ENCODE assay signal across 9 mouse cellular contexts in the genomic region with DNA sequence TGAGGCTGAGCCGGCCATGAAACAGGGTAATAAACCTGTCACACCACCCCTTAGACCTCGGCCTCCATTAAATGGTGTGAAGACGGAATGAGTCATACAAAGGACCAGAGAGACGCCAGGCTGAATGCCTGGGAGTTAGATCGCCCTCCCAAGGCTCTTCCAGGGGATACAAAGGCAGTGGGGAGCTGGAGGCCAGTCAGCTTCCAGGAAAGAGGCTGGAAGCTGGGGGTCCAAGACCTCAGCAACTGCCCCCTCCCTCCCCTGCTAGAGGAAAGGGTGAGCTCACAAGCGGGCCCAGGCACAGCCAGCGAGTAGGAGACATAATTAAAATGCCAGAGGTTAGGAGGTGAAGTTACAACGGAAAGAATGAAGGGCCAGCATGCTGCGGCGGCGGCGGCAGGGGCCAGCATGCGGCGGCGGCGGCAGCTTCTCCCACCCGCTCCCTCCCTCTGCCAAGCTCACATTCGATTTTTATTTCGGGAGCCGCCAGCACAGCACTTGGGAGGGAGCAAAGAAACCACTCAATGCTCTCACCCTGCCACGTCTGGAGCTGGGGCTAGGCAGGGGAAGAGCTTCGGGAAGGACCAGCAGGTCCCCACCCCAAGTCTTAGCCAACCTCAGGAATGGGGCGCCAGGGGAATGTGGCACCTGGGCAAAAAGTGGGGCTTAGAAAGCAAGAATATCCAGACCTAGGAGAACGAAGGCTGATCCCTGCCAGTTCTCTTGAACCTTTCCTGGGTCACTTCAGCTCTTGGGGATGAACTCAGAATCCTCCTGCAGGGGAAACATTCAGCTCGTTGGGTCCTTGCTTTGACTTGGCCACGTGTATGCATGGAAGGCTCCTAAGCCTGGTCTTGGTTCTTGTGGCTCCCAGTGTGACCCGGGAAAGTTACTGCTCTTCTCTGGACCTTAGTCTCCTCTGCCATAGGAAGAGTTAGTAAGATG. TPM values are rescaled to one million over a fixed set of nuclear protein-coding genes. Genes with fewer than 3 reads are reported as not detected.
DNase-seq lines count a peak whose midpoint lies in the region; ATAC-seq lines count a peak whose summit lies in the region.
"Had no signal": no experiment of that assay in that cellular context is flagged by ENCODE, and none has a peak within 500 bp of the region (broad histone marks: within the 10 kb centered on the region; RNA-seq: fewer than 3 reads in every experiment).

No protein-coding gene starts in this region.

- H3K4me1 ChIP-seq in liver, embryonic 12.5 days: peaks cover 6% of the 10 kb centered on the region; the same call in 1 of the 2 replicates
- H3K4me1 ChIP-seq in embryonic facial prominence, embryonic 12.5 days: peaks cover 52% of the 10 kb centered on the region
- H3K4me1 ChIP-seq in hindbrain, embryonic 12.5 days: peaks cover 32% of the 10 kb centered on the region

- H3K9me3 ChIP-seq in liver, embryonic 12.5 days (replicated peaks): no peaks in the 10 kb centered on the region
- no peaks in the 10 kb centered on the region for H3K9me3 ChIP-seq in embryonic facial prominence, embryonic 12.5 days
- H3K9me3 ChIP-seq in hindbrain, embryonic 12.5 days (replicated peaks): no peaks in the 10 kb centered on the region

- H3K36me3 ChIP-seq in liver, embryonic 12.5 days: no peaks in the 10 kb centered on the region
- no peaks in the 10 kb centered on the region for H3K36me3 ChIP-seq in embryonic facial prominence, embryonic 12.5 days
- no peaks in the 10 kb centered on the region for H3K36me3 ChIP-seq in hindbrain, embryonic 12.5 days

- 6% methylated on average over 27 of the region's 27 CpGs for WGBS in liver, embryonic 12.5 days (ENCODE audit: insufficient replicate concordance)
- 2% methylated on average over 27 of the region's 27 CpGs for WGBS in embryonic facial prominence, embryonic 12.5 days
- WGBS in hindbrain, embryonic 12.5 days: 3% methylated on average over 27 of the region's 27 CpGs

- DNase-seq in liver: no peak
- DNase-seq in neural tube, embryonic 10.5 days (ENCODE audit: extremely low spot score, low spot score): peak; percentile 78
- DNase-seq in frontal cortex, postnatal 36 days (ENCODE audit: low spot score in 2 of 2): no peak
- no peak for DNase-seq in cerebellum, postnatal 4 days (ENCODE audit: low spot score in 2 of 2)

- no peak overlapping the region for H3K9ac ChIP-seq in liver, embryonic 12.5 days
- H3K9ac ChIP-seq in embryonic facial prominence, embryonic 12.5 days: peak overlapping the region; percentile 43; the same call in 1 of the 2 replicates
- H3K9ac ChIP-seq in hindbrain, embryonic 12.5 days: no peak overlapping the region

- no peak overlapping the region for H3K4me3 ChIP-seq in liver, embryonic 12.5 days
- peak overlapping the region; percentile 9; the same call in 1 of the 2 replicates for H3K4me3 ChIP-seq in embryonic facial prominence, embryonic 12.5 days
- peak overlapping the region; percentile 23 for H3K4me3 ChIP-seq in hindbrain, embryonic 12.5 days

- H3K27ac ChIP-seq in liver, embryonic 12.5 days: peak overlapping the region; percentile 10; the same call in 1 of the 2 replicates
- peak overlapping the region; percentile 99 for H3K27ac ChIP-seq in embryonic facial prominence, embryonic 12.5 days
- H3K27ac ChIP-seq in hindbrain, embryonic 12.5 days: peak overlapping the region; percentile 77
- H3K27ac ChIP-seq: macrophage had no signal

- 0 out of 2 replicates have a peak overlapping the region, but pooled peaks have one; percentile 2 for H3K4me2 ChIP-seq in liver, embryonic 12.5 days
- H3K4me2 ChIP-seq in embryonic facial prominence, embryonic 12.5 days (replicated peaks): peak overlapping the region; percentile 41
- peak overlapping the region; percentile 43 for H3K4me2 ChIP-seq in hindbrain, embryonic 12.5 days (replicated peaks)

- peaks cover 75% of the 10 kb centered on the region for H3K27me3 ChIP-seq in liver, embryonic 12.5 days (replicated peaks)
- 0 out of 2 replicates have a peak, but pooled peaks cover 5% of the 10 kb centered on the region for H3K27me3 ChIP-seq in embryonic facial prominence, embryonic 12.5 days
- peaks cover 50% of the 10 kb centered on the region for H3K27me3 ChIP-seq in hindbrain, embryonic 12.5 days

- no peak for ATAC-seq in liver, embryonic 12.5 days
- no peak for ATAC-seq in embryonic facial prominence, embryonic 12.5 days (ENCODE audit: insufficient number of reproducible peaks, insufficient read depth, low FRiP score, low TSS enrichment)
- no peak for ATAC-seq in hindbrain, embryonic 12.5 days (ENCODE audit: low FRiP score)
- ATAC-seq in erythroid progenitor cell, adult 5-6 weeks (replicated peaks; ENCODE audit: low FRiP score, poor library complexity, severe bottlenecking): no peak

RNA-seq across cellular contexts. Expression of a gene that starts 54.9 kb away (rescaled TPM):
- 135 and 153 TPM in 2 replicates for polyA plus RNA-seq in liver, embryonic 12.5 days (2016; fragmentation: Nextera tagmentation; extraction: Ambion mirVana)
- polyA plus RNA-seq in embryonic facial prominence, embryonic 12.5 days (2016; fragmentation: Nextera tagmentation; extraction: Ambion mirVana): 512 and 623 TPM in 2 replicates
- 508 and 685 TPM in 2 replicates for polyA plus RNA-seq in hindbrain, embryonic 12.5 days (2016; fragmentation: Nextera tagmentation; extraction: Ambion mirVana)
- 1.4 and 2.1 TPM in 2 replicates for total RNA-seq in erythroid progenitor cell, adult 5-6 weeks (2015; ENCODE audit: low replicate concordance)
- 0.90 and 1.9 TPM in 2 replicates for total RNA-seq in erythroid progenitor cell, adult 5-6 weeks (2017; ENCODE audit: low replicate concordance)

Comparison
In these comparisons a context has a peak if more than half of its experiments do, and no peak if none do; other contexts are left out.
1. H3K27ac ChIP-seq: peak in every context shown above with its lines; median percentile 99 in embryonic facial prominence, embryonic 12.5 days; 77 in hindbrain, embryonic 12.5 days; 10 in liver, embryonic 12.5 days.